Mouse (Mus musculus): Measurements from ENCODE around the gene C87499.

- TF ChIP-seq CTCF (IDR thresholded peaks at IDR 0.05; ENCODE audit: insufficient read depth, low read depth, low read length) (no peak), POLR2A (IDR thresholded peaks at IDR 0.05; ENCODE audit: insufficient read depth, low read depth, low read length) (no peak)
Measured at GRCm38 (mm10) chr4:88653644-88654043, 19.4 kb upstream of the C87499 start.
